Mouse (Mus musculus) hindbrain, embryonic 16.5 days (tissue): ENCODE results near the gene Ndufs3. TPM values are rescaled to one million over a fixed set of nuclear protein-coding genes. Genes with fewer than 3 reads are reported as not detected.
A peak's percentile ranks its signal among the peaks of the same experiment; 100 is the strongest.

Experiments
- ATAC-seq: fragments of 200-750 bp; cut with Nextera tagmentation; 2 replicates; pipeline ENCODE4 v1.8.0; 2017; ENCODE audit warnings: moderate TSS enrichment, moderate library complexity
- H3K27ac ChIP-seq: fragments of 300-500 bp; sonication (generic); 2 replicates; pipeline ENCODE4 v1.5.1; 2014; ENCODE audit warnings: low read depth, mild to moderate bottlenecking, control low read depth, low read length, moderate library complexity
- H3K27me3 ChIP-seq: fragments of 300-500 bp; sonication (generic); replicated peaks from 2 replicates; pipeline ENCODE4 v1.6.1; 2014; ENCODE audit warnings: low read length; ENCODE audit not compliant: control insufficient read depth, insufficient read depth
- H3K36me3 ChIP-seq: fragments of 300-500 bp; sonication (generic); 2 replicates; pipeline ENCODE4 v1.6.1; 2014; ENCODE audit warnings: mild to moderate bottlenecking, low read length, moderate library complexity, mixed read lengths; ENCODE audit not compliant: control insufficient read depth, insufficient read depth
- H3K4me1 ChIP-seq: fragments of 300-500 bp; sonication (generic); 2 replicates; pipeline ENCODE4 v1.6.1; 2014; ENCODE audit warnings: low read depth, low read length; ENCODE audit not compliant: control insufficient read depth, insufficient read depth
- H3K4me2 ChIP-seq: fragments of 300-500 bp; sonication (generic); 2 replicates; pipeline ENCODE4 v1.6.1; 2014; ENCODE audit warnings: mild to moderate bottlenecking, low read length, control low read depth, moderate library complexity
- H3K4me3 ChIP-seq: fragments of 300-500 bp; sonication (generic); 2 replicates; pipeline ENCODE4 v1.5.1; 2014; ENCODE audit warnings: mild to moderate bottlenecking, low read length, control low read depth, moderate library complexity
- H3K9ac ChIP-seq: fragments of 300-500 bp; sonication (generic); 2 replicates; pipeline ENCODE4 v1.6.1; 2014; ENCODE audit warnings: low read depth, mild to moderate bottlenecking, control low read depth, low read length, moderate library complexity
- H3K9me3 ChIP-seq: fragments of 300-500 bp; sonication (generic); 2 replicates; pipeline ENCODE4 v1.6.1; 2014; ENCODE audit warnings: mild to moderate bottlenecking, low read length, moderate library complexity; ENCODE audit not compliant: control insufficient read depth
- WGBS: fragments of 180-500 bp; shearing (Covaris S2); extraction: QIAGEN DNeasy Blood & Tissue Kit; methylation state at CpG from one replicate; pipeline ENCODE4 v1.1.7; 2014; 5-methylcytosine and 5-hydroxymethylcytosine counted together
- polyA plus RNA-seq: library from polyadenylated mRNA; unstranded; fragments of >200 nt; fragmentation: Nextera tagmentation; extraction: Ambion mirVana; gene quantifications from 2 replicates; pipeline ENCODE4 v1.2.1, GENCODE M21; 2015

The Ndufs3 gene
- polyA plus RNA-seq: 221 and 244 TPM in 2 replicates

- H3K27me3 ChIP-seq: no peaks in the 10 kb centered on the region
- peak within 1 kb of the TSS; percentile 80 for H3K4me3 ChIP-seq
- H3K36me3 ChIP-seq: peaks cover 13% of the 10 kb centered on the region
- peak within 1 kb of the TSS; percentile 98 for H3K9ac ChIP-seq
- H3K9me3 ChIP-seq: no peaks in the 10 kb centered on the region
- H3K27ac ChIP-seq: peak within 1 kb of the TSS; percentile 95
- H3K4me2 ChIP-seq: peak within 1 kb of the TSS; percentile 76
- peaks cover 24% of the 10 kb centered on the region for H3K4me1 ChIP-seq
- WGBS: under 1% methylated on average over 43 of the region's 43 CpGs
- peak; percentile 95 for ATAC-seq
Observed at GRCm38 (mm10) chr2:90904076-90904855, at the start of gene Ndufs3, which contains the start of gene Kbtbd4. Gene Ndufs3 (minus strand): TSS chr2:90904827. Gene Kbtbd4 (plus strand): TSS chr2:90904740.

GRCm38 (mm10) chr2:90953461-90953860 lies 48.8 kb upstream of the Ndufs3 start:
- H3K4me1 ChIP-seq: peaks cover 5% of the 10 kb centered on the region
- H3K27me3 ChIP-seq: no peaks in the 10 kb centered on the region
- H3K4me3 ChIP-seq: no peak overlapping the region
- no peak overlapping the region for H3K27ac ChIP-seq
- no peaks in the 10 kb centered on the region for H3K9me3 ChIP-seq
- H3K36me3 ChIP-seq: no peaks in the 10 kb centered on the region
- WGBS: 60% methylated on average over 3 of the region's 3 CpGs
- H3K4me2 ChIP-seq: no peak overlapping the region
- no peak for ATAC-seq
- no peak overlapping the region for H3K9ac ChIP-seq

GRCm38 (mm10) chr2:90950582-90951194 lies 46.1 kb upstream of the Ndufs3 start:
- Histone ChIP-seq H3K9me3 (no peaks in the 10 kb centered on the region), H3K36me3 (no peaks in the 10 kb centered on the region), H3K4me2 (no peak overlapping the region)

GRCm38 (mm10) chr2:90950149-90950548 lies 45.5 kb upstream of the Ndufs3 start:
- H3K27me3 ChIP-seq: no peaks in the 10 kb centered on the region
- 87% methylated on average over 5 of the region's 5 CpGs for WGBS

More at GRCm38 (mm10) chr2:90950582-90951194, 46.1 kb upstream of the Ndufs3 start:
- no peak overlapping the region for H3K27ac ChIP-seq
- no peak overlapping the region for H3K4me3 ChIP-seq
- no peaks in the 10 kb centered on the region for H3K27me3 ChIP-seq
- H3K9ac ChIP-seq: no peak overlapping the region
- no peaks in the 10 kb centered on the region; the same call in 1 of the 2 replicates for H3K4me1 ChIP-seq
- ATAC-seq: peak; percentile 48

GRCm38 (mm10) chr2:90941744-90942143 lies 37.1 kb upstream of the Ndufs3 start:
- Histone ChIP-seq H3K27ac (no peak overlapping the region), H3K9me3 (no peaks in the 10 kb centered on the region), H3K4me2 (peak overlapping the region; percentile 75), H3K9ac (no peak overlapping the region), H3K4me3 (peak overlapping the region; percentile 93), H3K36me3 (no peaks in the 10 kb centered on the region), H3K4me1 (peaks cover 20% of the 10 kb centered on the region), H3K27me3 (no peaks in the 10 kb centered on the region)
- no peak for ATAC-seq
- WGBS: 36% methylated on average over 2 of the region's 2 CpGs

More at GRCm38 (mm10) chr2:90950149-90950548, 45.5 kb upstream of the Ndufs3 start:
- Histone ChIP-seq H3K4me2 (no peak overlapping the region), H3K9ac (no peak overlapping the region), H3K4me3 (no peak overlapping the region), H3K4me1 (no peaks in the 10 kb centered on the region; the same call in 1 of the 2 replicates), H3K36me3 (no peaks in the 10 kb centered on the region), H3K27ac (no peak overlapping the region), H3K9me3 (no peaks in the 10 kb centered on the region)
- ATAC-seq: no peak

GRCm38 (mm10) chr2:90940233-90941229 lies 35.9 kb upstream of the Ndufs3 start, which contains the start of gene Celf1:
Gene Celf1 (plus strand): TSS chr2:90940382.
- Histone ChIP-seq H3K27me3 (no peaks in the 10 kb centered on the region), H3K4me1 (peaks cover 20% of the 10 kb centered on the region)
- under 1% methylated on average over 90 of the region's 113 CpGs for WGBS

GRCm38 (mm10) chr2:90939750-90940149 lies 35.1 kb upstream of the Ndufs3 start:
- WGBS: 45% methylated on average over 8 of the region's 8 CpGs
- Histone ChIP-seq H3K9ac (peak overlapping the region; percentile 95), H3K27me3 (no peaks in the 10 kb centered on the region), H3K9me3 (no peaks in the 10 kb centered on the region), H3K36me3 (no peaks in the 10 kb centered on the region), H3K4me3 (peak overlapping the region; percentile 93), H3K27ac (peak overlapping the region; percentile 95), H3K4me1 (peaks cover 20% of the 10 kb centered on the region), H3K4me2 (peak overlapping the region; percentile 61)
- ATAC-seq: peak; percentile 71

More at GRCm38 (mm10) chr2:90940233-90941229, 35.9 kb upstream of the Ndufs3 start, which contains the start of gene Celf1:
- H3K9me3 ChIP-seq: no peaks in the 10 kb centered on the region
- peak within 1 kb of the TSS; percentile 75 for H3K4me2 ChIP-seq
- H3K4me3 ChIP-seq: peak within 1 kb of the TSS; percentile 93
- peak; percentile 96 for ATAC-seq
- H3K36me3 ChIP-seq: no peaks in the 10 kb centered on the region
- peak within 1 kb of the TSS; percentile 95 for H3K9ac ChIP-seq
- peak within 1 kb of the TSS; percentile 95 for H3K27ac ChIP-seq

- no peaks in the 10 kb centered on the region for H3K27me3 ChIP-seq
- WGBS: 77% methylated on average over 3 of the region's 3 CpGs
- H3K4me2 ChIP-seq: no peak overlapping the region
- no peaks in the 10 kb centered on the region for H3K36me3 ChIP-seq
- H3K9me3 ChIP-seq: no peaks in the 10 kb centered on the region
- H3K4me1 ChIP-seq: peaks cover 20% of the 10 kb centered on the region
- no peak overlapping the region for H3K9ac ChIP-seq
- H3K27ac ChIP-seq: no peak overlapping the region
- no peak overlapping the region for H3K4me3 ChIP-seq
- no peak for ATAC-seq
Observed at GRCm38 (mm10) chr2:90938362-90938761, 33.7 kb upstream of the Ndufs3 start.
